Mouse (Mus musculus) embryonic facial prominence, embryonic 15.5 days (tissue): ENCODE measurements around the gene Gm38431. TPM values are rescaled to one million over a fixed set of nuclear protein-coding genes. Genes with fewer than 3 reads are reported as not detected.
"Not testable (repeated sequence)": the region's sequence is repeated elsewhere in the genome, so short reads cannot be mapped to it uniquely, and the experiment has no call there.

Experiments used
- ATAC-seq: fragments of 200-750 bp; cut with Nextera tagmentation; 2 replicates; pipeline ENCODE4 v1.8.0; 2017; ENCODE audit warnings: low read depth, moderate TSS enrichment; ENCODE audit not compliant: insufficient number of reproducible peaks, low FRiP score, low TSS enrichment
- H3K27ac ChIP-seq: fragments of 300-500 bp; sonication (generic); replicated peaks from 2 replicates; pipeline ENCODE4 v1.5.1; 2015; ENCODE audit warnings: mild to moderate bottlenecking, inconsistent platforms
- H3K27me3 ChIP-seq: fragments of 300-500 bp; sonication (generic); 2 replicates; pipeline ENCODE4 v1.6.1; 2015; ENCODE audit warnings: inconsistent platforms
- H3K36me3 ChIP-seq: fragments of 300-500 bp; sonication (generic); 2 replicates; pipeline ENCODE4 v1.6.1; 2015; ENCODE audit warnings: mild to moderate bottlenecking, inconsistent platforms
- H3K4me1 ChIP-seq: fragments of 300-500 bp; sonication (generic); 2 replicates; pipeline ENCODE4 v1.6.1; 2015; ENCODE audit warnings: inconsistent platforms
- H3K4me2 ChIP-seq: fragments of 300-500 bp; sonication (generic); replicated peaks from 2 replicates; pipeline ENCODE4 v1.6.1; 2015; ENCODE audit warnings: mild to moderate bottlenecking, inconsistent platforms
- H3K4me3 ChIP-seq: fragments of 300-500 bp; sonication (generic); replicated peaks from 2 replicates; pipeline ENCODE4 v1.5.1; 2015; ENCODE audit warnings: mild to moderate bottlenecking, inconsistent platforms
- H3K9ac ChIP-seq: fragments of 300-500 bp; sonication (generic); 2 replicates; pipeline ENCODE4 v1.6.1; 2015; ENCODE audit warnings: inconsistent platforms
- H3K9me3 ChIP-seq: fragments of 300-500 bp; sonication (generic); replicated peaks from 2 replicates; pipeline ENCODE4 v1.6.1; 2016; ENCODE audit warnings: inconsistent platforms
- WGBS: fragments of 180-500 bp; shearing (Covaris S2); methylation state at CpG from one replicate; pipeline ENCODE4 v1.1.7; 2015; 5-methylcytosine and 5-hydroxymethylcytosine counted together
- polyA plus RNA-seq: library from polyadenylated mRNA; unstranded; fragments of >200 nt; fragmentation: Nextera tagmentation; extraction: Ambion mirVana; gene quantifications from 2 replicates; pipeline ENCODE4 v1.2.1, GENCODE M21; 2015

Gm38431 gene
- polyA plus RNA-seq, 1 experiment from 2014 or later, result 1.6 TPM

DNA sequence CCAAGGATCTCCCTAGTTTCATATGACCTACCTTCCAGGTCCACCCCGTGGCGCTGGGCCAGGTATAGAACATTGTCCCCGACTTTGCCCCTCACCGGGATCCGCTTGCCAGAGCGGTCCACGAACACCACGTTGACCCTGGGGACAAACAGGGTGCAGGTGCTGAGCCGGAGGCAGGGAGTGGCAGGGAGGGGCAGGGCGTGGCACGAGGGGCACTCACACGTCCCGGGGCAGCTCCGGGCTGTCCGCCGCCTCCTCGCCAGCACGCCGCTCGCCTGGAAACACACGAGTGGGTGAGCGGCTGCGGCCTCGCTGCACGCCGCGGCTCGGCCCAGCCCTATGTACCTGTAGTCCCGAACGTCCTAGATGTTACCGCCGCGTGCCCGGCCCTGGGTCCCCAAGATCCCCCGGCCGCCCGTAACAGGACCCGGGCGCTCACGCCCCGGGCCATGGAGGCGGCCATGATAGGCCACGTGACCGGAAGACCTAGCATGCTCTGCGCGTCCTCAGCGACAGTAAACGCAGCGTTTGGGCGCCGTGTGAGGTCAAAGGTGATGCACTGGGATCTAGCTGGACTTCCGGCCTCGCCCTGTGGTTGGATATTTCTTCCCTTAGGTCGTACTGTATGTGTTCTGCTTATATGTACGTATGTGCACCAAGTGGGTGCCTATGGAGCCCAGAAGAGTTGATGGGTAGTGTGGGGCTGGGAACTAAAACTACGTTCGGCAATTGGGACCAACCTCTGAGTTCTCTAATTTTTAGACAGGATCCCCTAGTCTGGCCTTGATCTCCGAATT lies 18.6 kb downstream of the Gm38431 start, which contains the start of the genes Gm49373 and Fdx1l:
Gene Gm49373 (minus strand): TSS at position 53 of the 797 bp plus-strand sequence.
Gene Fdx1l (minus strand): TSS at position 571 of the 797 bp plus-strand sequence.
- ATAC-seq, result peak; percentile 91
- Histone ChIP-seq H3K36me3 (peaks cover 45% of the 10 kb centered on the region), H3K9me3 (no peaks in the 10 kb centered on the region), H3K4me1 (peaks cover 15% of the 10 kb centered on the region), H3K27ac (peak within 1 kb of the TSS; percentile 73), H3K4me2 (peak within 1 kb of the TSS; percentile 85), H3K4me3 (peak within 1 kb of the TSS; percentile 93), H3K9ac (peak within 1 kb of the TSS; percentile 80), H3K27me3 (no peaks in the 10 kb centered on the region)
- WGBS, result 2% methylated on average over 58 of the region's 58 CpGs

- peaks cover 15% of the 10 kb centered on the region for H3K4me1 ChIP-seq
- H3K36me3 ChIP-seq, result peaks cover 42% of the 10 kb centered on the region
- peak overlapping the region; percentile 85 for H3K4me2 ChIP-seq
- no peaks in the 10 kb centered on the region for H3K27me3 ChIP-seq
- 11% methylated on average over 4 of the region's 4 CpGs for WGBS
- ATAC-seq, result no peak
- no peak overlapping the region for H3K27ac ChIP-seq
- H3K4me3 ChIP-seq, result peak overlapping the region; percentile 93
- peak overlapping the region; percentile 80 for H3K9ac ChIP-seq
- H3K9me3 ChIP-seq, result no peaks in the 10 kb centered on the region
Measured at GRCm38 (mm10) chr9:21072641-21073040, 19.2 kb downstream of the Gm38431 start.

- 87% methylated on average over 27 of the region's 27 CpGs for WGBS
- no peak for ATAC-seq
- no peak within 1 kb of the TSS for H3K27ac ChIP-seq
- H3K36me3 ChIP-seq, result peaks cover 44% of the 10 kb centered on the region
- no peaks in the 10 kb centered on the region for H3K27me3 ChIP-seq
- H3K4me3 ChIP-seq, result no peak within 1 kb of the TSS
- H3K4me2 ChIP-seq, result no peak within 1 kb of the TSS
- peaks cover 4% of the 10 kb centered on the region; the same call in 1 of the 2 replicates for H3K4me1 ChIP-seq
- no peaks in the 10 kb centered on the region for H3K9me3 ChIP-seq
- H3K9ac ChIP-seq, result no peak within 1 kb of the TSS
Measured at GRCm38 (mm10) chr9:21067006-21067684, 24.7 kb downstream of the Gm38431 start, which contains the start of gene Zglp1. Gene Zglp1, minus strand, starts transcription at chr9:21067093.

DNA sequence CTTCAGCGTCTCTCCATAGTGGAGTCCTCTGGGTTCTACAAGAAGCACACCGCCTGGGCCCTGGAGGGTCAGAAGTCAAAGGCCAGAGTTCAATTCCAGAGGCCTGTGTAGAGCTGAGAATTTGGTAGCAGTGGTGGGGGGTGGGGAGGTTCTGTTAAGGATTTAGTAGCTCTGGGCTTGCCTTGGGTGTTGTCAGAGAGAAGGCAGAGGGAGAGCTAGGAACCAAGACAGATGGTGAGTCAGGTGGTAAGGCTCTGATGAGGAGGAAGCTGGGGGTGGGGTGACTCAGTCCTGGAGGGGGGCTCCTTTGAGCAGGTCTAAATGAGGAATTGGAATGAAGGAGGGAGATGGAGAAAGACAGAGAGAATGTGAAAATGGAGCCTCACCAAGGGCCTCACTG lies 28.9 kb downstream of the Gm38431 start:
- no peak for ATAC-seq
- Histone ChIP-seq H3K27ac (no peak overlapping the region), H3K4me2 (no peak overlapping the region), H3K27me3 (no peaks in the 10 kb centered on the region), H3K9ac (no peak overlapping the region), H3K36me3 (peaks cover 39% of the 10 kb centered on the region), H3K9me3 (no peaks in the 10 kb centered on the region), H3K4me1 (no peaks in the 10 kb centered on the region), H3K4me3 (no peak overlapping the region)
- 76% methylated on average over 2 of the region's 2 CpGs for WGBS

DNA sequence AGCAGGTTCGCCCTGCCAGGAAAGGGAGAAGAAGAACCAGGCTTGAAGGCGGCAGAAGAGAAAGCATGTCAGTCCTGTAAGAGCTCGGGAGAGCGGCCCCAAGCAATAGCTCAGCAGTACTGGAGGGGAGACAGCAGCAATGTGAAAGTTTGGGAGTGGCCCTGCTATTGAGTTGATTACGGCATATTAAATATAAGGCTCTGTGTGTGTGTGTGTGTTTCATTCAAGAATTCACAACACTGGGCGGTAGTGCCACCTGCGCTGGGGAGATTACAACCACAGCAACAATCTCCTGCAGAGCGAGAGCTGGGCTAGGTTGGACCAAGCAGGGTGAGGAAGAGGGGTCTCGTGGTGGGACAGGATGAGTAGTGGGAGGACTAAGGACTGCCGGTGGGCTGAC lies 40.2 kb downstream of the Gm38431 start:
- H3K27me3 ChIP-seq, result no peaks in the 10 kb centered on the region
- no peaks in the 10 kb centered on the region for H3K36me3 ChIP-seq
- H3K4me2 ChIP-seq, result no peak overlapping the region
- 63% methylated on average over 10 of the region's 10 CpGs for WGBS
- no peak overlapping the region for H3K27ac ChIP-seq
- no peaks in the 10 kb centered on the region for H3K9me3 ChIP-seq
- no peaks in the 10 kb centered on the region for H3K4me1 ChIP-seq
- no peak for ATAC-seq
- H3K9ac ChIP-seq, result no peak overlapping the region
- no peak overlapping the region for H3K4me3 ChIP-seq

DNA sequence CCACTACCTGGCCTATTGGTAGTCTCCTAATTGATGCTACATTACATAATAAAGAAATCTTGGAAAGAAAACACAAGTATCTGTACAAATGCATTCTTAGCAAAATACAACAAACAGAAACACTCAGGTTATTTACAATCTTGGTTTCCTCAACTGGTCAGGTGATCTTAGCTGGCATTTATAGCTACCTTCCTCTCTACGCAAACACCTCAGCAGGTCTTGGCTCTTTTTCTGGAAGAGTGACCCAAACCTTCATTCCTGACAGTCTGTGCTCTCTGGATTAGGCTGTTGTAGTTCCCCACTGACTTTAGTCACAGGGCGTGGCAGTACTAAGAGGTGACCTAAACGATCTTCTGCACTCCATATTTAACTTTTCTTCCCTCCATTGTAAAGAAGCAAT lies 46.6 kb downstream of the Gm38431 start:
- H3K9ac ChIP-seq, result no peak overlapping the region
- H3K27me3 ChIP-seq, result peaks cover 5% of the 10 kb centered on the region; the same call in 1 of the 2 replicates
- no peak for ATAC-seq
- no peaks in the 10 kb centered on the region for H3K4me1 ChIP-seq
- no peak overlapping the region for H3K27ac ChIP-seq
- 78% methylated on average over 3 of the region's 3 CpGs for WGBS
- H3K36me3 ChIP-seq, result no peaks in the 10 kb centered on the region
- H3K4me3 ChIP-seq, result no peak overlapping the region
- H3K9me3 ChIP-seq, result no peaks in the 10 kb centered on the region
- H3K4me2 ChIP-seq, result no peak overlapping the region

GRCm38 (mm10) chr9:21044785-21045184 lies 47.0 kb downstream of the Gm38431 start:
- H3K27ac ChIP-seq, H3K4me3 ChIP-seq, H3K9ac ChIP-seq, H3K36me3 ChIP-seq, H3K4me1 ChIP-seq, H3K4me2 ChIP-seq, H3K9me3 ChIP-seq, ATAC-seq, H3K27me3 ChIP-seq: not testable (repeated sequence)
- WGBS, result 61% methylated on average over 1 of the region's 1 CpGs

DNA sequence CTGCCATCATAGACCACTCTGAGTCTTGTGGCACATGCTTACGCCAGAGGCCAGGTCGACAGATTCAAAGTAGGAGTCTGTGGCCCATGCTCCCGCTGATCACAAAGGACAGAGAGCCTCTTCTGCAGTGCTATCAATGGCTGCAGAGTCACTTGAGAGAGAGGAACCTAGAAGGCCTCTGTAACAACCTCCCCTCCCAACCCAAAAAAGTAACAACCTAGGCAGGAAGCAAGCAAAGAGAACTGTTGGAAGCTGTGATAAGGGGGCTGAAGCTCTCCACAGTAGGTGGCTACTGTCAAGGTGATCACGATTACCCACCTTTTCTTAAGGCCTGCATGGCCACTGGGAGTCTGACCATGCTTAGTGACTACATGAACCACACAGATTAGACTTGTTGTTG lies 48.2 kb downstream of the Gm38431 start:
- H3K27ac ChIP-seq, result no peak overlapping the region

GRCm38 (mm10) chr9:21041308-21041707 lies 50.5 kb downstream of the Gm38431 start:
- H3K4me2 ChIP-seq, result no peak overlapping the region
- H3K27ac ChIP-seq, result no peak overlapping the region
- no peak overlapping the region for H3K9ac ChIP-seq
- peaks cover 43% of the 10 kb centered on the region for H3K27me3 ChIP-seq
- no peak overlapping the region for H3K4me3 ChIP-seq
- 28% methylated on average over 4 of the region's 4 CpGs for WGBS
- no peaks in the 10 kb centered on the region for H3K9me3 ChIP-seq
- peaks cover 15% of the 10 kb centered on the region for H3K4me1 ChIP-seq
- no peaks in the 10 kb centered on the region for H3K36me3 ChIP-seq
- ATAC-seq, result no peak

More for the DNA sequence above, 48.2 kb downstream of the Gm38431 start:
- H3K4me2 ChIP-seq, result no peak overlapping the region
- H3K36me3 ChIP-seq, result no peaks in the 10 kb centered on the region
- H3K4me3 ChIP-seq, result no peak overlapping the region
- H3K4me1 ChIP-seq, result no peaks in the 10 kb centered on the region
- no peak overlapping the region for H3K9ac ChIP-seq
- peaks cover 21% of the 10 kb centered on the region for H3K27me3 ChIP-seq
- H3K9me3 ChIP-seq, result no peaks in the 10 kb centered on the region
- ATAC-seq, result no peak
- WGBS, result 81% methylated on average over 4 of the region's 4 CpGs

DNA sequence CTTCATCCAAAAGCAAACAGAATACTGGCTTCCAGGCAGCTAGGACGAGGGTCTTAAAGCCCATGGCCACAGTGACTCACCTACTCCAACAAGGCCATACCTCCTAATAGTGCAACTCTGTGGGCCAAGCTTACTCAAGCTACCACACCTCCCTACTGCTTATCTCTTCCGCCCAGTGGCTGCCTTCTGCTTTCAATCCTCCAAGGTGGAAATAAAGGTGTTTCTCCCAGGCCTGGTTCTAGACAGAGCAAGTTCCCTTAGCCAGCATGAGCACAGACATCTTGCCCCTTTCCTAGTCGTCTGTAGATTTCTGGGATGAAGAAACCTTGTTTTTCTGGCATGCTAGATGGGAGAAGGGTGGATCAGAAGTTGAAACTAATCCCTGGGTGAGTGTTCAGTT lies 52.0 kb downstream of the Gm38431 start:
- H3K27me3 ChIP-seq, result peaks cover 58% of the 10 kb centered on the region
- ATAC-seq, result no peak
- H3K4me1 ChIP-seq, result peaks cover 19% of the 10 kb centered on the region
- no peaks in the 10 kb centered on the region for H3K9me3 ChIP-seq
- no peak overlapping the region for H3K4me3 ChIP-seq
- no peak overlapping the region for H3K9ac ChIP-seq
- no peak overlapping the region for H3K27ac ChIP-seq
- no peak overlapping the region for H3K4me2 ChIP-seq
- H3K36me3 ChIP-seq, result no peaks in the 10 kb centered on the region
- 61% methylated on average over 3 of the region's 3 CpGs for WGBS

- Histone ChIP-seq H3K4me1 (peaks cover 35% of the 10 kb centered on the region), H3K4me3 (peak overlapping the region; percentile 40), H3K27me3 (peaks cover 80% of the 10 kb centered on the region), H3K36me3 (no peaks in the 10 kb centered on the region), H3K9me3 (no peaks in the 10 kb centered on the region), H3K27ac (no peak overlapping the region), H3K4me2 (peak overlapping the region; percentile 72), H3K9ac (no peak overlapping the region)
- 1% methylated on average over 31 of the region's 31 CpGs for WGBS
- no peak; the same call in 1 of the 2 replicates for ATAC-seq
Measured at GRCm38 (mm10) chr9:21037481-21037891, 54.3 kb downstream of the Gm38431 start.
